Mouse (Mus musculus) T-cell, adult 2 months (primary cell): ENCODE data around the gene Ano2.

Experiments
- DNase-seq: peaks from one replicate; pipeline ENCODE4 v3.0.0; 2022; ENCODE audit warnings: low spot score

Ano2 gene

GRCm38 (mm10) chr6:125914446-125914845, 224.2 kb downstream of the Ano2 start:
- no peak for DNase-seq

- no peak for DNase-seq
These were observed 232.5 kb downstream of the Ano2 start for GRCm38 (mm10) chr6:125922746-125923145.

GRCm38 (mm10) chr6:125924979-125925378, 234.8 kb downstream of the Ano2 start:
- DNase-seq, result no peak

- DNase-seq, result no peak
These were observed 235.6 kb downstream of the Ano2 start for GRCm38 (mm10) chr6:125925861-125926260.

GRCm38 (mm10) chr6:125931926-125932325, 241.7 kb downstream of the Ano2 start:
- DNase-seq, result no peak

- DNase-seq, result no peak
These were observed 264.7 kb downstream of the Ano2 start for GRCm38 (mm10) chr6:125954965-125955364.

- no peak for DNase-seq
These were observed 283.3 kb downstream of the Ano2 start for GRCm38 (mm10) chr6:125973551-125973950.

GRCm38 (mm10) chr6:125975788-125976465, 285.7 kb downstream of the Ano2 start:
- no peak for DNase-seq

- DNase-seq, result no peak
These were observed 289.4 kb downstream of the Ano2 start for GRCm38 (mm10) chr6:125979601-125980000.

GRCm38 (mm10) chr6:125984050-125984449, 293.8 kb downstream of the Ano2 start:
- no peak for DNase-seq

- DNase-seq, result no peak
These were observed 302.5 kb downstream of the Ano2 start for GRCm38 (mm10) chr6:125992731-125993130.

- DNase-seq, result no peak
These were observed 311.6 kb downstream of the Ano2 start for GRCm38 (mm10) chr6:126001797-126002196.

GRCm38 (mm10) chr6:126003002-126003742, 313.0 kb downstream of the Ano2 start:
- no peak for DNase-seq

- DNase-seq, result no peak
These were observed 316.4 kb downstream of the Ano2 start for GRCm38 (mm10) chr6:126006647-126007046.

- no peak for DNase-seq
These were observed 318.9 kb downstream of the Ano2 start for GRCm38 (mm10) chr6:126009083-126009482.

GRCm38 (mm10) chr6:126016991-126017390, 326.8 kb downstream of the Ano2 start:
- DNase-seq, result no peak

- DNase-seq, result no peak
These were observed 328.2 kb downstream of the Ano2 start for GRCm38 (mm10) chr6:126018411-126018810.

GRCm38 (mm10) chr6:126033693-126034402, 343.6 kb downstream of the Ano2 start:
- DNase-seq, result no peak

- no peak for DNase-seq
These were observed 344.1 kb downstream of the Ano2 start for GRCm38 (mm10) chr6:126034403-126034724.

GRCm38 (mm10) chr6:126034728-126035127, 344.5 kb downstream of the Ano2 start:
- DNase-seq, result no peak

- no peak for DNase-seq
These were observed 345.4 kb downstream of the Ano2 start for GRCm38 (mm10) chr6:126035621-126036020.

- no peak for DNase-seq
These were observed 355.7 kb downstream of the Ano2 start for GRCm38 (mm10) chr6:126045931-126046330.

GRCm38 (mm10) chr6:126048206-126048605, 358.0 kb downstream of the Ano2 start:
- no peak for DNase-seq
